Mouse (Mus musculus) embryo, embryonic 10 days (tissue): ENCODE measurements at regions not wholly inside any gene's neighbourhood (a gene's known extent, or its start where the extent isn't known, plus 50 kb on each side); places are given as distances from the start of the nearest gene placed in this dataset.

ENCODE experiments used
- DNase-seq: peaks from one replicate; pipeline ENCODE4 v3.0.0-alpha.2; 2015; ENCODE audit warnings: low spot score

DNA sequence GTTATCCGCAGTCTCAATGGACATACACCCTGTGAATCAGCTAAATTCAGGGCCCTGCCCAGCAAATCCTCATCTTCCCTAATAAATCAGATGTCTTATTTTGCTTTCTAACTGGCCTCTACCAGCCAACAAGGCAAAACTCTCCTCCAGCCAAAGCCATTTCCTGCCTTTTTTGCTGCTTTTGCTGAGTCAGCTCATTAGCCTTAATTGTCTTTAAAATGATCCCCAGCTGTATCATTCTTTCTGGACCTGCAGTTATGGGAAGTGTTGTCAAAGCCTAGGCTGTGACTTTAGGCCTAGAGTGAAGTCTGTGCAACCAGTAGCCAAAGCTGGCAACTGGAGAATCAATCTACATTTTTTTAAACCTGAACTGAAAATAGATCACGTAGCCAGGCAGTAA is 81.4 kb downstream of the Mtpn start:
- DNase-seq = no peak

GRCm38 (mm10) chr6:35445007-35445406 is 94.7 kb downstream of the Mtpn start:
- no peak for DNase-seq

DNA sequence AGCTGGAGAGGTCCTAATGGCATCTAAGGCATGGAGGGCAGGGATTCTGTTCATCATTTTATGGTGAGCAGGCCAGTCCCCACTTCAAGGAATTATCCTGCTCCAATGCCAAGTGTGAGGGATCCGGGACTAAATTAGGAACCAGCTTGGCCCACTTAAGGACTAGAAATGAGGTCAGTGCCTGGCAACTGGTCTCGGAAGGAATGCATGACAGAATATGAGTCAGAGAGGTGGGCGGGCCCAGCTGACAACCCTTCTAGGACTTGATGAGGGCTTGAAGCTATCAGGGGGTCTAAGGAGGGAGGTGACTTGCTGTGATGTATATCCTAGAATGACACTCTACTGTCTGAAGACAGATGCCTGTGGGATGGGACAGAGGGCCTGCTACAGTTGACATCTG is 100.4 kb upstream of the Fam180a start:
- DNase-seq = no peak

- DNase-seq = no peak
These were observed 98.6 kb upstream of the Fam180a start for GRCm38 (mm10) chr6:35424521-35424920.

- DNase-seq = no peak
These were observed 95.0 kb upstream of the Fam180a start for GRCm38 (mm10) chr6:35420924-35421323.

GRCm38 (mm10) chr6:35405044-35405443 is 79.1 kb upstream of the Fam180a start:
- no peak for DNase-seq

DNA sequence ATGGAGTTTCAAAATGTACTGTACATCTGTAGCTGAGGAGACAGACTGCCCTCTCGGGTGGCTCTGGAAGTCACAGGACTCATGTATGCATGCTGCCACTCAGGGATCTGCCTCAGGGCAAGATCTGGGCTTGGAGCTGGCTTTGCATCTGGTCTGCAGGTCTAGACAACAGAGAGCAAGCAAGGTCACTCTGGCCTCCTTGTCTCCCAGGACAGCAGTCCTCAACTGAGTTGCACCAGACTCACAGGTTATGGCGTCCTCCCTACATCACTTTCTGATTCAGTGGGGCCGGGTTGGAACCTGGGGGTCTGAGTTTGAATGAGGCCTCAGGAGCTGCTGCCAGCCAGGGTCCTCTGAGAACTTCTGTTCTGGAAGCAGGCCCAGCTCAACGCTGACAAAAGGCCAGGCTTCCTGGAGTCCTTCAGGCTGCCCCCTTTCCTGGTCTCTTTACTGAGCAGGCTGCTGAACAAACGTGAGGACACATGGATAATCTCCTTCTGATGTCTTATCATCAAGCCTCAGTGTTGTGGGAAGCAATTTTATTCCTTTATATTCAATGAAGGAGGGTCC is 77.5 kb upstream of the Fam180a start:
- no peak for DNase-seq

DNA sequence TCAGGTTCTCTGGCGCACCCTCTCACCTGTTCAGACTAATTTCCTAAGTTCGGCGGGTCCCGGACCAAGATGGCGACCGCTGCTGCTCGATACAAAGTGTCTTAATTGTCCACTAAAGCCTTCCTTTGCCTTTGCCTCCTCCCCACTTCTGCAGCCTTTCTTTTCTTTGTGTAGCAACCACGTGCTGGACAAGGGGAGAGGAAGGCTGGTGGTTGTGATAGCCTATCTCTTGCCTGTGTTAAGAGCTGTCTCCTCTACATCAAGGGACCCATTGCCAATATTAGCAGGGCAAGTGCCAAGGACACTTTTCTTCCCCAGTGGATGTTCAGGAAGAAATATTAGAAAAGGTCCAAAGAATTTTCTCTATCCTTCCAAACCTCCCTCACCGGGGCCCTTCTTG is 69.8 kb upstream of the Fam180a start:
- no peak for DNase-seq

DNA sequence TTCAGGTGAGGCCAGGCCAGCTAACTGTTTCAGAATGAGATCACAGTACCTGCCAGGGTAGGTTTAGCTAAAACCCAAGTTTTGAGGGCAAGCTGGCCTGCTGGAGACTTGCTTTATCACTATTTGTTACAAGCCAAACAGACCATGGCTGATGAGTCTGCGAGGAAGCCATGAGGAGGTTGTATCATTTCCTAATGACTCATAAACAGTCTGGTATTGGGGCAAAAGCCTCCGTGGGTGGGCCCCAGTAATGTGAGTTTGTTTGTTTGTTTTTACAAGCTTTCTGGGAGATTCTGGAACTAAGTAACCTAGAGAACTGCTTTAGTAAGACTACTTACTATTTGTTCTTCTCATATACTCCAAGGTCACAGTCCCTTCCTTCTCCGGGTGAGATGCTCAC is 62.9 kb upstream of the Fam180a start:
- no peak for DNase-seq

DNA sequence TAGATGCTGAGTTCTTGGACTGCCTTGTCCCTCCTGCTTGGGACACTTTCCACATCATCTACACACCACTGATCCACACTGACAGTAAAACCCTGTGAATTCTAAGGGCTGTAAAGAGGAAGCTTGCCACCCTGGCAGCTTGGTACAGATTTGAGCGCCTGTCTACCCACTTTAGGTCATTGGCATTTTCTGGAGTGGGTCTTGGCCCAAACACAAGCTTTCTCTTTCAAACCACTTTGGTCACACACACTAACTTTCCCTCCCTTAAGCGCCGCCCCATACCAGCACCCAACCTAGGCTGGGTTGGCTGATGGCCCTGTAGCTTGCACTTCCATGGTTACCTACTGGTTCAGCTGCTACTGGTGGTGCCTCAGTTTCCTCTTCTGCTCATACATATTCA is 55.6 kb upstream of the Fam180a start:
- no peak for DNase-seq

GRCm38 (mm10) chr6:35380721-35381466 is 55.0 kb upstream of the Fam180a start:
- peak; percentile 84 for DNase-seq

DNA sequence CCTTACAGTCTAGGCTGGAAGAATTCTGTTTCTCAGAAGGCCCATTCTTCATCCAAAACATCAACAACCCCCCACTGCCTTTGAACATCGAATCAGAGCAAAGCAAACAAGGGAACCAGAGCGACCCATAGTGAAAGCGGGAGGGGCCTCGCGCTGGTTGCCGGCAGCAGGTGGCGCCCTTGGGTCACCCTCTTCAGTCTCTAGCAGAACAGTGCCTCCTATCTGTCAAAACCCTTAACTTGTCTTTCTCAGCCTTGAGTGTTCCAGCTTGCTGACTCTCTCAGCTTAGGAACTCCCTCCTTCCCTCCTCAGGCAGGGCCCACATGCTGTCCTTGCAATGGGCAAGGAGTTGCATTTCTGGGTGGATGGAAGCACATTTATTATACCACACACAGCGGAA is 53.9 kb upstream of the Fam180a start:
- peak; percentile 90 for DNase-seq

DNA sequence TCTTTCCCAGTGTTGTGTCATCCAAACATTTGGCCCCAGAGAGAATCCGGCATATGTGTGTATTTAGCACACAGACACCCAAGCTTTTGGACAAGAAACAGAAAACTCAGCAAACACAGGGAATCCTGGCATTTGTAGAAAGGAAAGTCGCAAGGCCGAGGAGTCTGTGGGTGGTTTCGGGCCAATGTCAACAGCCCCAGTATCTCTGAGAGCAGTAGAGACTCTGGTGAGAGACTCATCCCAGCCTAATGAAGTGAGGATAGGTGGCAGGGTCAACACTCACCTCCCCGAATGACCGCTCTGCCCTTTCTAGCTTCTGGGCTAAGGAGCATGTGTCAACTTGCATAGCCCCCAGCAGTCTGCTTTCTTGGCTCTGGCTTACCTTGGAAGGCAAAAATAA is 52.9 kb upstream of the Fam180a start:
- no peak for DNase-seq

DNA sequence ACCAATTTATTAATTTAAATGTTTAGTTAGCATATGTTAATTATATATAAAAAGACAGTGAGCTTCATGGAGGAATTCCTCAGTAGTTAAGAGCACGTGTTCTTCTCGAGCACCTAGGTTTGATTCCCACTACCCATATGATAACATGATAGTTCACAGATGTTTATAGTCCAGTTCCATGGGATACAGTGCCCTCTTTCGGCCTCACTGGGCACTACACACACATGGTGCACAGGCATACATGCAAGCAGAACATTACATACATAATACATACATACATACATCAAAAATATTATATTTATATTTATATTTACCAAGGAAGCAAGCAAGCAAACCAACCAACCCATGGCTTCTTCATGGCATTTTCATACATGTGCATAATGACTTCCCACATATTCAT is 51.6 kb upstream of the Fam180a start:
- DNase-seq = no peak

DNA sequence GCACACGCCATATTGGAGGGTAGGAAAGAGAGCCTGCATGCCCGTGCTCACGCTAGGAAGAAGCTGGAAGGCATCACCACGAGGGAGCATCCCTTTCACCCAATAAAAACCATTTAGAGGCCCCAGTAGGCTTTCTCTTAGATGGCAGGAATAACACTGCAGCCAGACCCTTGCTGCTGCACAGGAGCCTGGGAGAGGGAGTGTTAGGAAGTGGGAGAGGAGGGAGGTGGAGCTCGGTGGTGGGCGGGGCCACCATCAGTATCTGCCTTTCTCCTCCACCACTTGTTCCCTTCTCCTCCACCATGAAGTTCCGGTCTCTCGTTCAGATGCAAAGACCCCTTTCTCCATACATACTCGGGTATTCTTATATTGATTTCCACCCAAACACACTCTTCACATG is 50.6 kb upstream of the Fam180a start:
- DNase-seq = no peak
